Mouse (Mus musculus) erythroblast, embryonic 14.5 days (primary cell): Measurements from ENCODE around the gene Exoc6b. TPM values are rescaled to one million over a fixed set of nuclear protein-coding genes. Genes with fewer than 3 reads are reported as not detected.

Experiments used
- H3K27me3 ChIP-seq: 2 replicates; pipeline ENCODE4 v1.6.1; 2012; ENCODE audit warnings: inconsistent platforms; ENCODE audit not compliant: control insufficient read depth
- H3K36me3 ChIP-seq: 2 replicates; pipeline ENCODE4 v1.6.1; 2012; ENCODE audit warnings: mild to moderate bottlenecking, inconsistent platforms; ENCODE audit not compliant: control insufficient read depth
- H3K4me1 ChIP-seq: 2 replicates; pipeline ENCODE4 v1.6.1; 2012; ENCODE audit warnings: inconsistent platforms; ENCODE audit not compliant: control insufficient read depth
- H3K4me3 ChIP-seq: replicated peaks from 2 replicates; pipeline ENCODE3; 2012; ENCODE audit warnings: moderate library complexity, mild to moderate bottlenecking, inconsistent platforms
- H3K9me3 ChIP-seq: 2 replicates; pipeline ENCODE4 v1.6.1; 2012; ENCODE audit warnings: low read length, inconsistent platforms, mixed read lengths; ENCODE audit not compliant: control insufficient read depth
- GATA1 ChIP-seq: IDR thresholded peaks from 2 replicates; pipeline ENCODE4 v1.6.1; 2012; ENCODE audit warnings: low read length, inconsistent platforms, mixed read lengths
- TAL1 ChIP-seq: IDR thresholded peaks from 3 replicates; pipeline ENCODE4 v1.6.1; 2012; ENCODE audit warnings: low read length, inconsistent platforms, mixed read lengths
- polyA plus RNA-seq: library from polyadenylated mRNA; stranded (reverse); fragments of >175 nt; gene quantifications from 2 replicates; pipeline ENCODE4 v1.2.3, GENCODE M21; 2012

Gene Exoc6b
- polyA plus RNA-seq, 1 experiment = not detected

DNA sequence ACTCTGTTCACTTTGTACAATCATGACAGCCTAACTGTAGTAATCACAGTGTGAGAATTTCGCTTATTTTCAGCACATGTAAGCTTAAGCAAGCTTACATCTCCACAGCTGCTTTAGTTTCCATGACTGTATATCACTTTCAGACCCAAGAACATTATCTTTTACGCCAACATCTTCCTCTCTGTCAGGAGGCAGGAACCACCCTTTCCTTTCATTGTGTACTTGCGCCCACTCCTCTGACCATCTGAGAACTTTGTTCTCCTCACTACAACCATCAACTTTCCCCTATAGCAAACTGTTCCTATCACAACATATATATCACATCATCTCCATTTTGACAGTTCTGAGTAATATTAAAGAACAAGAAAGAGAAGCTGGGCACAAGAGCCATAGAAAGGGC lies 391.5 kb downstream of the Exoc6b start:
- Histone ChIP-seq H3K9me3 (peaks cover 6% of the 10 kb centered on the region), H3K4me3 (no peak overlapping the region), H3K36me3 (no peaks in the 10 kb centered on the region), H3K27me3 (no peaks in the 10 kb centered on the region), H3K4me1 (no peaks in the 10 kb centered on the region)
- TF ChIP-seq GATA1 (no peak), TAL1 (no peak)

DNA sequence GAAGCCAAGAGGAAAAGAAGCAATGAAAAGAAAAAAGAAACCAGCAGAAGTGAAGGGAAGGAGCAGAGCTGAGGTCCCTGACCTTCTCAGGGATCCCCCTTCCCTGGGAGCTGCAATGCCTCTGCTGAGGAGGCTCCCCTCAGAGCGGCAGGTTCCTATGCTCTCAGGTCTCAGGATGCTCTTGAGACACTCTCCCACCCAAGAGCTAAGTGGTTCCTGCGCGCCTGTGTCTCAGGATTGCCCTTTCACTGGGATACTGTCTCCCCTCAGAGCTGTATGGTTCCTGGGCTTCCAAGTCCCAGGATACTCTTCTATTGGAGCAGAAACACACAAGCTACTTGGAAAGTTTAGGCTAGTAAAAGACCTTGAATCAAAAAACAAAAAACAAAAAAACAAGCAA lies 394.4 kb downstream of the Exoc6b start:
- H3K9me3 ChIP-seq = peaks cover 6% of the 10 kb centered on the region
- H3K36me3 ChIP-seq = no peaks in the 10 kb centered on the region
- no peak overlapping the region for H3K4me3 ChIP-seq
- TF ChIP-seq TAL1 = no peak
- no peaks in the 10 kb centered on the region for H3K4me1 ChIP-seq
- no peaks in the 10 kb centered on the region for H3K27me3 ChIP-seq

DNA sequence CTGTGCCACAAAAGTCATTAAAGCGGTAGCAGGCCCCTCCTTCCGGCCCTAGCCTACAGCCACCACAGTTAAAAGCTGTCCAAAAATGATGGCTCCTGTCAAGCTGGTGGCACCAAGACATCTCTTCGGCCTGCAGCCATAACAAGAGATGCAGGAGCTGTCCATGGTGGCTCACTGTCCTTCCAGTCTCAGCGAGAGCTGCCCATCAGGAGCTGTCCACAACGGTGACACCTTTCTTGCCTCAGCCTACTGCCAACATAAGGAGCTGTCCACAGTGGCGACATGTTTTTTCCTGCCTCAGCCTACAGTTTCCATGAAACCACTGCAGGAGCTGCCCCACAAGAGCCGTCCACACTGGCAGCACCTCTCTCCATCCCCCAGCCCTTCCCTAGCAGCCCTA lies 395.2 kb downstream of the Exoc6b start:
- Histone ChIP-seq H3K4me3 (no peak overlapping the region), H3K27me3 (no peaks in the 10 kb centered on the region), H3K9me3 (peaks cover 6% of the 10 kb centered on the region), H3K36me3 (no peaks in the 10 kb centered on the region), H3K4me1 (no peaks in the 10 kb centered on the region)
- no peak for TF ChIP-seq GATA1
- no peak for TF ChIP-seq TAL1

DNA sequence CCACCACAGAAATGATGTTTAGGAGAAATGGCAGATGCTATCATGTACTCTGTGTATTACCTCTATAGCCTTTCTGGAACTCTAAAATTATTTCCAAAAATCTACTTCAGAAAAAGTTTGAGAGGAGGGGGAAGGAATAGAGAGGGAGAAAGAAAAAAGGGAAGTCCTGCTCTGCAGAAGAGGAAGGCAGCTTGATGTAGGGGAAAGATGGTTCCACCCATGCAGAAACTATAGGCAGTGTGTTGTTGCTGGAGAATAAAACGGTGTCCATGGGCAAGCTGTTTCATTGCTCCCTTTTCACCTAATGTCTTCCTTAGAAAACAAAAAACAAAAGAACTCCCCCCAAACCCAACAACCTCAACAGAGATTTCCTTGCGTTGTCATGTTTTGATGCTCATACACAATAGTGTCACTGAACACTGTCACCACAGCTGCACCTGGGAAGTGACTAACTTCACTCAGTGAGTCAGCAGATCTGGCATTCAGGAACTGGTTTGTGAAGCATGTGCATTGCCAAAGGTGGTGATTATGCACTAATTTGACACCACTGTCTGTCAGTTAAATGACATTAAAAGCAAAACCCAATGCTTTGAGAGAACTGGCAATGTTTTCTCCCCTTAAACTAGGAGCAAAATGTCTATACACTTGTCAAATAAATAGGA lies 407.7 kb downstream of the Exoc6b start:
- Histone ChIP-seq H3K4me3 (no peak overlapping the region), H3K9me3 (no peaks in the 10 kb centered on the region), H3K36me3 (no peaks in the 10 kb centered on the region), H3K27me3 (no peaks in the 10 kb centered on the region), H3K4me1 (no peaks in the 10 kb centered on the region)
- no peak for TF ChIP-seq GATA1
- TF ChIP-seq TAL1 = no peak

DNA sequence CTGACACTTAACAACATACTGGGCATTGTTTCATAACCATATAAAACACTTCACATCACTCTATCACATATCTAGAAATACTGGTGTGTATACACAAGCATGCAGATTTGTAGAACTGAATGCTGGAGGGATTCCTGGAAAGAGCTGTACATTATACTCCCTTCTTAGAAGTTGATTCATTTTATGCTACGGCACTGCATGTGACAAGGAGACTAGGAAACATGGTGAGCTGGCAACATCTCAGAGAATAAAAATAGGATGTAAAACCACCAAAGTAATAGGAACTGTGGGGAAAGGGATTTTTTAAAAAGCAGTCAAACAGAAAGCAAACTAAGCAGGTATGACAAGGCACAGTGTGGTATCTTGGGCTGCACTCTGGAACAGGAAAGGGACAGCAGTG lies 408.3 kb downstream of the Exoc6b start:
- H3K36me3 ChIP-seq = no peaks in the 10 kb centered on the region
- TF ChIP-seq GATA1 = no peak
- no peak for TF ChIP-seq TAL1
- no peaks in the 10 kb centered on the region for H3K4me1 ChIP-seq
- no peak overlapping the region for H3K4me3 ChIP-seq
- H3K9me3 ChIP-seq = no peaks in the 10 kb centered on the region
- H3K27me3 ChIP-seq = no peaks in the 10 kb centered on the region

DNA sequence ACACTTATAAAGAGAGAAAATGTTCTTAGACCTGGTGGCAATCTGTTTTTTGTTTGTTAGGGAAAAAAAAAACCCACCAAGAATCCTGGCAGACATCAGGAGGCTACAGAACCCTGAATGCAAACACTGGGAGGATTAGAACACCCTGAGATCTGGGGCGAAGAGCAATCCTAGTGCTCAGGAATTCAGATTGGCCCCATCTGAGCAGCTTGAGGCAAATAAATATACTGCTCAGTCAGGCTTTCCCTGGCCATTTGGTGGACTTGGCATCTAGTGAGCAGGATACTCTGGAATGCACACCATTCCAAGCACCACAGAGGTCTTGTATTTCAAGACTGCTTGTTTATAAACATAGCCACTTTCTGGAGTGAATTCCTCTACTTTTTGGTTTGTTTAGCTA lies 412.2 kb downstream of the Exoc6b start:
- Histone ChIP-seq H3K4me1 (no peaks in the 10 kb centered on the region), H3K4me3 (no peak overlapping the region), H3K36me3 (no peaks in the 10 kb centered on the region), H3K27me3 (no peaks in the 10 kb centered on the region), H3K9me3 (no peaks in the 10 kb centered on the region)
- no peak for TF ChIP-seq GATA1

DNA sequence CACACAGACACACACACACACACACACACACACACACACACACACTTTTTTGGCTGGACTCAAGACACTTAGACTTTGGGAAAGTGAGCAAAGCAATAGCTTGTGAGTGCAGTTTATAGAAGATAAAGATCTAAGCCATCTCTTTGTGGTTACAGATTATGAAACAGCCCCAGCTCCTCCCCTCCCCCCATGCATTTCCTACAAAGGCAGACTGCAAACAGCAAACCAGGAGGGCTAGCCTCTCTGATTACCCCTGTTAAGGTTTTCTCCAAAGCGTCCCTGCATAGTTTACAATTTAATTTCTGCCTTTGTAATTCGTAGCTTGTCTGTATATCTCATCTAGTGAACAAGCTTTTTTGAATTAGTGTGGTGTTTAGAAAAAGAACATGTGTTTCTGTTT lies 412.6 kb downstream of the Exoc6b start:
- no peaks in the 10 kb centered on the region for H3K4me1 ChIP-seq
- no peak for TF ChIP-seq TAL1
- H3K36me3 ChIP-seq = no peaks in the 10 kb centered on the region
- no peaks in the 10 kb centered on the region for H3K9me3 ChIP-seq
- no peaks in the 10 kb centered on the region for H3K27me3 ChIP-seq
- H3K4me3 ChIP-seq = no peak overlapping the region

DNA sequence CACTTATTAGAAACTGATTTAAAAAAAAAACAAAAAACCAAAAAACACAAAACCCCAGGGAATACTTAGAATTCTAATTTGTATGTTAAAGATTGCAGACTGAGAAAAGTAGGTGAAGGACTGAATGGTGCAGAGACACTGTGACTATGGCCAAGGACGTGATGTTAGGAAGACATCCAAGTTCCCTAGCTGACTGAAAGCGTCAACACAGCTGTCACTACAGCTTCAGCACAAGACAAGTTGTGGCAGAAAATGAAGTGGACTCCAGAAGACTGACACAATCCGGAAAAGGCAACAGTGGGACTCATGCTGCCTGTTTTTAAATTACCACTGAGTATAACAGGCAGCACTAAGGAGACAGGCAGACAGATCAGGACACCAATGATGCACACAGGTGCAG lies 417.4 kb downstream of the Exoc6b start:
- H3K9me3 ChIP-seq = no peaks in the 10 kb centered on the region
- no peak overlapping the region for H3K4me3 ChIP-seq
- TF ChIP-seq GATA1 (no peak), TAL1 (no peak)
- H3K36me3 ChIP-seq = no peaks in the 10 kb centered on the region
- no peaks in the 10 kb centered on the region for H3K4me1 ChIP-seq
- H3K27me3 ChIP-seq = no peaks in the 10 kb centered on the region

DNA sequence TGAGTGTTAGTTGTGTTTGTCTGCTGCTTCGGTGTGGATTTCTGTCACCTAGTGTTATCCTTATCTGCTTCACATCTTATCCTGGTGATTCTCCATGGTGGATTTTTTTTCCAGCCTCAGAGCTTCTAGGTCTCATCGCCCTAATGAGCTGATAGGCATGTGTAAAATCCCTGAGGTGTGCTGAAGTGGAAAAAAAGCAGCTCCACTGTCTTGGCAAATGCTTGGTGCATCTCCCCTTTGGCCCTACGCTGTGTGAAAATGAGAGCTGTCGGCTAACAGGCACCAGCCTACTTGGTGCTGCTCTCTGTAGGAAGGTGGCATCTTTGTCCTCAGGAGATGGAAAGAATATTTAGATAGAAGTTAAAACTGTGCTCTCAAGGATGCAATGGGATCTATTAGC lies 422.1 kb downstream of the Exoc6b start:
- Histone ChIP-seq H3K4me1 (no peaks in the 10 kb centered on the region), H3K9me3 (no peaks in the 10 kb centered on the region), H3K27me3 (no peaks in the 10 kb centered on the region), H3K36me3 (no peaks in the 10 kb centered on the region), H3K4me3 (no peak overlapping the region)
- TF ChIP-seq GATA1 (no peak), TAL1 (no peak)

DNA sequence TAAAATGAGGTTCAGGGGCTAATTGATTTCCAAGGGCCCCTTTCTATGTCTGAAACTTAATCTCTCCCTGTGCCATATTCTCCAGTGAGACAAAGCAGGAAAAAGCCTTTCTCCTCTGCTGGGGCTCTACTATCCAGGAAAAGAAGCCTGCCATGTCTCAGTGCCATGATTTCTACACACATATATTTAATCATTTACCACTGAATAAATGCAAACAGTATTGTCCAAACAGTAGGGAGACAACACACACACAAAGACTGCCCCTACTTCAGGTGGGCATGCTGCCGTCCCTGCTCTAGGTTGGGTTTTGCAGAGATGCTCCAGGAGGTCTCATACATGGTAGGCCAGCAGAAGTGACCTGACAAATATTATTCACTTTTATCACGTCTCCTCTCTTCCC lies 422.6 kb downstream of the Exoc6b start:
- no peaks in the 10 kb centered on the region for H3K4me1 ChIP-seq
- TF ChIP-seq GATA1 = no peak
- no peaks in the 10 kb centered on the region for H3K36me3 ChIP-seq
- no peak overlapping the region for H3K4me3 ChIP-seq
- H3K9me3 ChIP-seq = no peaks in the 10 kb centered on the region
- H3K27me3 ChIP-seq = no peaks in the 10 kb centered on the region
